Comparison of ENCODE assay signal across 7 mouse cellular contexts in genomic region chr12:80518757-80519620, GRCm38 (mm10). TPM values are rescaled to one million over a fixed set of nuclear protein-coding genes. Genes with fewer than 3 reads are reported as not detected.
A peak's percentile ranks its signal among the peaks of the same experiment; 100 is the strongest.
DNase-seq lines count a peak whose midpoint lies in the region; ATAC-seq and TF ChIP-seq lines count a peak whose summit lies in the region.

No protein-coding gene starts in this region.

- peak; percentile 87 for ATAC-seq in midbrain, embryonic 14.5 days (ENCODE audit: low FRiP score, low TSS enrichment)

- peak overlapping the region; percentile 61 for H3K4me3 ChIP-seq in testis, adult 2 months (ENCODE audit: control insufficient read depth, low read depth, low read length)
- H3K4me3 ChIP-seq in midbrain, embryonic 14.5 days (replicated peaks; ENCODE audit: low read depth, low read length): peak overlapping the region; percentile 79

- H3K4me2 ChIP-seq in midbrain, embryonic 14.5 days (ENCODE audit: low read length): peak overlapping the region; percentile 92

- peaks cover 27% of the 10 kb centered on the region for H3K4me1 ChIP-seq in testis, adult 2 months (ENCODE audit: control insufficient read depth, insufficient read depth, low read length)
- H3K4me1 ChIP-seq in midbrain, embryonic 14.5 days (ENCODE audit: control insufficient read depth, insufficient read depth, low read length): peaks cover 11% of the 10 kb centered on the region

- DNase-seq in testis, postnatal 14 days (ENCODE audit: low spot score): no peak
- DNase-seq in cerebellum, postnatal 10 days: peak; percentile 78 to 81
- DNase-seq in frontal cortex, postnatal 14 days (ENCODE audit: low spot score in 2 of 2): peak; percentile 42 to 46
- peak; percentile 53 to 55 for DNase-seq in layer of hippocampus, postnatal 25 days (ENCODE audit: extremely low spot score in 1 of 2, low spot score in 1 of 2)
- peak; percentile 93 for DNase-seq in midbrain, embryonic 14.5 days
- DNase-seq in natural killer cell, adult 2 months (ENCODE audit: low spot score in 2 of 2): no peak

- under 1% methylated on average over 90 of the region's 90 CpGs for WGBS in midbrain, embryonic 14.5 days

- H3K9me3 ChIP-seq in midbrain, embryonic 14.5 days (ENCODE audit: control insufficient read depth, low read length): no peaks in the 10 kb centered on the region

- TF ChIP-seq POLR2A in testis, adult 2 months (IDR thresholded peaks at IDR 0.05; ENCODE audit: control insufficient read depth, low read depth, low read length): no peak

- H3K27me3 ChIP-seq in testis, adult 2 months (ENCODE audit: control insufficient read depth, insufficient read depth, low read length): no peaks in the 10 kb centered on the region
- peaks cover 10% of the 10 kb centered on the region; the same call in 1 of the 2 replicates for H3K27me3 ChIP-seq in midbrain, embryonic 14.5 days (ENCODE audit: control insufficient read depth, insufficient read depth, low read length)

- H3K27ac ChIP-seq in testis, adult 2 months (ENCODE audit: control insufficient read depth, insufficient read depth, low read depth, low read length): no peak overlapping the region
- peak overlapping the region; percentile 90 for H3K27ac ChIP-seq in midbrain, embryonic 14.5 days (replicated peaks; ENCODE audit: low read depth, low read length)

- no peaks in the 10 kb centered on the region for H3K36me3 ChIP-seq in testis, adult 2 months (ENCODE audit: control insufficient read depth, insufficient read depth, low read length)
- H3K36me3 ChIP-seq in midbrain, embryonic 14.5 days (ENCODE audit: control insufficient read depth, insufficient read depth, low read length): no peaks in the 10 kb centered on the region

- no peak for TF ChIP-seq CTCF in testis, adult 2 months (IDR thresholded peaks at IDR 0.05; ENCODE audit: control insufficient read depth, insufficient read depth, insufficient replicate concordance, low read depth, low read length)

- peak overlapping the region; percentile 77 for H3K9ac ChIP-seq in midbrain, embryonic 14.5 days (replicated peaks; ENCODE audit: low read length)

RNA-seq across cellular contexts. Expression of gene Galnt16, which starts 0.9 kb away (rescaled TPM):
- 1.5 and 1.7 TPM in 2 replicates for polyA plus RNA-seq in testis, adult 2 months (2012; rRNA removed)
- 100 to 1,000 TPM; 152 to 160 TPM for total RNA-seq in layer of hippocampus, postnatal 25 days (2021)
- 21.7 and 30.4 TPM in 2 replicates for polyA plus RNA-seq in midbrain, embryonic 14.5 days (2014; fragmentation: Nextera tagmentation; extraction: Ambion mirVana)

RNA-seq across cellular contexts. Expression of gene Exd2, which starts 56.1 kb away (rescaled TPM):
- 19.0 and 24.2 TPM in 2 replicates for polyA plus RNA-seq in testis, adult 2 months (2012; rRNA removed)
- total RNA-seq in layer of hippocampus, postnatal 25 days (2021): 100 to 1,000 TPM in 1 of 2 experiments, 10 to 100 TPM in 1; 91.5 to 107 TPM
- polyA plus RNA-seq in midbrain, embryonic 14.5 days (2014; fragmentation: Nextera tagmentation; extraction: Ambion mirVana): 52.9 and 59.7 TPM in 2 replicates

Comparison
In these comparisons a context has a peak if more than half of its experiments do, and no peak if none do; other contexts are left out.
1. DNase-seq: peak in cerebellum, postnatal 10 days (2 of 2), frontal cortex, postnatal 14 days (2 of 2), layer of hippocampus, postnatal 25 days (2 of 2) and midbrain, embryonic 14.5 days (single experiment); none in testis, postnatal 14 days (single experiment) and natural killer cell, adult 2 months (0 of 2).